Mouse (Mus musculus) embryonic stem cell, embryonic (primary cell): Measurements from ENCODE around the gene Nck2.

Experiments used
- CTCF ChIA-PET, 4 experiments: fragments of 300-600 bp in 2 of 4; fragments of 350-600 bp in 2 of 4; sonication (Branson Sonifier 250); formaldehyde crosslinking; loops; one replicate each; lab custom pipeline; 2022; ENCODE audit warnings: inconsistent platforms in 2 of 4; lab: Charles Lee
- POLR2A ChIA-PET, 4 experiments: fragments of 300-600 bp in 2 of 4; fragments of 350-600 bp in 2 of 4; sonication (Branson Sonifier 250); formaldehyde crosslinking; loops; one replicate each; lab custom pipeline; 2022; ENCODE audit warnings: antibody characterized with exemption in 4 of 4, inconsistent platforms in 1 of 4; lab: Charles Lee

Nck2 gene

DNA sequence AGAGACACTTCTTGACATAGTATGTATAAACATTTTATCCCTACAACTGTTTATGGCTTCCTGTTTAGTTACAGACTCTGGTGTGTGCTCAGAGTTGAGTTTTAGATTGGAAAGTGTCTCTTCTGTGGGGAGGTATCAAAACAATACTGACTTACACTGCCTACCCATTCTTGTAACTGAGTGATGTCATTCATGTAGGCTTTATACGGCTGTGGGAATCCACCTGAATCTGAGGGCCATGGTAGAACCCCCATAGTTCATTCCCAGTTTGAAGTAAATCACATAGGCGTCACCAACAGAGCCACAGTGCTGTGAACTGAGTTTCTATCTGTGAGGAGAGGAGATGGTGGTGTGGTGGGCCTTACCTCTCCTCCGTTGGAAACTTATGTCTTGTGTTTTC, 92.6 kb downstream of the Nck2 start:
- ChIA-PET CTCF (interaction anchor here in 1 of 4 experiments (0.5 kb wide), 1 partner anchor 301 kb away, joined by 5 read pairs; no protein-coding TSS in a partner anchor), POLR2A (no interaction called here)

DNA sequence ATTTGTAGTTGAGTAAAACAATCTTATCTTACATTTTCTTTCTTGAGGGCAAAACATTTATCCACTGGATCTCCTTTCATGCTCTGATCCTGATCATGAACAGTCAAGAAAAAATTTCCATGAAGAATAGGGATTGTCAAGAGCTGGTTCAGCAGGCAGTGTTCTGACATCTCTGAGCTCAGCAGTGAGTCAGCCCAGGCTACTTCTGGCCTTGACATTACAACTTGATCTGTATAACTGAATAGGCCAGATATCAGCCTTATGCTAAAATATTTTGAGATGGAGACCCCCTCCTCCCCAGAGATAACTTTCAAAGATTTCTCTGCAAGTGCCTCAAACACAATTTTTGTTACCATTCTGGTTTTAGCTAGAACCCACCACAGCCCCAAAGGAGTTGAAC, 93.1 kb downstream of the Nck2 start:
- CTCF ChIA-PET = no interaction called here
- POLR2A ChIA-PET = no interaction called here

DNA sequence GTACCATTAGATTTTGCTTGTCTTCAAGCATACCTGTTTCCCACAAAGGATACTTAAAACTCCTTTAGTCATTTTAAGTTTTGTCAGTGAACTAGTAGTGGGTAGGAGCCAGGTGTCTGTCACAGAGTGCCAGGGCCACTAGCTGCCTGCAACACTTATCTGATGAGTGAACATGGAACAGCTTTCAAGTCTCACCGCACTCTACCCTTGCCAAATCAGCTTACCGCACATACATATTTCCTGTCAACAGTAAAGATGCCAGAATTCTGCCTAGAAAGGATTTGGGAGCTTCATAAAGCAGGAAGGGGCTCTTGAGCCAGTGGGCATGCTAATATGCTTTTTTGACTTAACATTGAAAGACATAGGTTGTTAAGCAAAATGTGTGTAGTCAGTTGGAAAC, 94.3 kb downstream of the Nck2 start:
- ChIA-PET POLR2A (no interaction called here), CTCF (no interaction called here)

DNA sequence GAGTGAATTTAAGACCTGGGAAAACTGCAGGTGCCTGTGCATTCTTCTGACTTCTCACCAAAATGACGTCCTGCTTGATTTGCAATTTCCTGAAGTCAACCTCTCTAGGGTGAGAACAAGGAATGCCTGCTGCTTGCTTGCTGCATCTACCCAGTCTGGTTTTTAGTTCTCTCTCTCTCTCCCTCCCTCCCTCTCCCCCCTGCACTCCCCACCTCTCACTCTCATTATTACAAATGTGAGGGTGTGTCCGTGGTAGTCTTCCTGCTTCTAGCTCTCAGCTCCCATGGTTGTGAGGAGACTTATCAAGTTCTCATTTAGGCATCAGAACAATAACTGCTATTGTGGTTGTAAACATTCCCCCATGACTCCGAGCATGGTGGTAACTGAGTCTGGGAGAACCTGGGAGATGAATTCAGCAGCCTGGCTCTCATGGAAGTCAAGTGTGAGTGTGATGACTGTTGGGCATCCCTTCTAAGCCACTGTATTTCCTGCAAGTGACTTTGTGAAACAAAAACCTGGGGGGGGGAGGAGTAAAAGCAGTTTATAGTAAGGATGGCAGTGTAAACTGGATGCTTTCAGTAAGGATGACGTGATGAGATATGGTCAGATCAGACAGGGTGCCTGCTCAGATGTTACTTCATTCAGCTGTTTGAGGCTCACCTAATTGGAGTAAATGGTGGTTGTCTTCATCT, 95.5 kb downstream of the Nck2 start:
- ChIA-PET POLR2A (interaction anchor here in 1 of 4 experiments (3.1 kb wide), 1 partner anchor 14 kb away, joined by 10 read pairs; no protein-coding TSS in a partner anchor), CTCF (no interaction called here)

DNA sequence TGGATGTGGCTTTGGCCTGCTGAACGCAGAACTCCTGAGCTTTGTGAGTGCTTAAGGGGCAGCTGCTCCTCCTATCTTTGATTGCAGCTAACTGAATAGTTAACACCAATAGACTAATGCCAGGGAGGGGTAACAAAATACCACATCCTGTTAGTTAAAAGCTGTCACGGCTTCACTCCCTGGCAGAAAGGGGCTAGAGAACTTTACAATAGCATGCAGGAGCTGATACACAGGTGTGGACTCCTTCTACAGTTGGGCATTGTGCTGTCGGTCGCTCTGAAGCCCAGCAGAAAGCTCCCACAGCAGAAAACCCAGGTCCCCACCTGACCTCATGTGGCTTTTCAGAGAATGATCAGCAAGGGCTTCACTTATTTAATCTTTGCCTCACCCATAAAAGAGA, 98.0 kb downstream of the Nck2 start:
- POLR2A ChIA-PET = interaction anchor here in 1 of 4 experiments (1.3 to 3.1 kb wide), 2 partner anchors 11 to 20 kb away, joined by 3 to 10 read pairs; no protein-coding TSS in a partner anchor
- CTCF ChIA-PET = no interaction called here

DNA sequence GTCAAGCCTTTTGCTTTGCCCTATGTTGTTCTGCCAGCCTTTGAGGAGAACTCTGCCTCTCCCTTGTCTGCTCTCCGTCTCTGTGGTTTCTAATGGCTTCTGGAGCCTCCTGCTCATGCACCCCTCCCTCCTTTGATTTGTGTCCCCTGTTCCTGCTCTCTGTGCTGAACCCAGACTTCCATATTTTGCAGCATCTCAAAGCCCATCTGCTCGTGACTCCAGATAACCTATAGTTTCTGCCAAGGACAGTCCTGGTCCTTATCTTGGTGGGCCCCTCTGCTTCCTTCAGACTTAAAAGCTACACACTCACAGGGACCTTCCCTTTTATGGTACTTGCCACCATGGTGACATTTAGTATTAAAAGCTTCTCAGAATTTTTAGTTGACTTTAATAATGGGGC, 103.3 kb downstream of the Nck2 start:
- CTCF ChIA-PET = interaction anchor here in 1 of 4 experiments (0.6 kb wide), 1 partner anchor 207 kb away, joined by 3 read pairs; no protein-coding TSS in a partner anchor
- POLR2A ChIA-PET = no interaction called here

DNA sequence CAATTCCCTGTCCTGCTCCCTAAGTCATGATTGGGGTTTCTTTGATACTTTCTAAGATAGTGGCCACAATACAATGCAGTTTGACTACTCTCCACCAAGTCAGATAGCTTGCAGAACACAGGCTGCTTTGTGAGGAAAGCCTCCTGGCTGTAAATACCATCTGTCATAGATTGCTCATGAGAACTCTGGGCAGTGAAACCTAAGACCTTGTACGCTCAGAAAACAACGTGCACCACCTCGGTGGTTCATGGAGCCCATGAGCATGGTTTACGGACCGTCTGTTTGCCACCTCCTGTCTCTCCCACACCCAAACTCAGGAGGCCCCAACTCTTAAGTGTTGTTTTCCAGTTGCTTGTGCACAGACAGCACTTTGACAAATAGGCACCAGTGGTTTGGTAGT, 104.4 kb downstream of the Nck2 start:
- ChIA-PET POLR2A (no interaction called here), CTCF (no interaction called here)

DNA sequence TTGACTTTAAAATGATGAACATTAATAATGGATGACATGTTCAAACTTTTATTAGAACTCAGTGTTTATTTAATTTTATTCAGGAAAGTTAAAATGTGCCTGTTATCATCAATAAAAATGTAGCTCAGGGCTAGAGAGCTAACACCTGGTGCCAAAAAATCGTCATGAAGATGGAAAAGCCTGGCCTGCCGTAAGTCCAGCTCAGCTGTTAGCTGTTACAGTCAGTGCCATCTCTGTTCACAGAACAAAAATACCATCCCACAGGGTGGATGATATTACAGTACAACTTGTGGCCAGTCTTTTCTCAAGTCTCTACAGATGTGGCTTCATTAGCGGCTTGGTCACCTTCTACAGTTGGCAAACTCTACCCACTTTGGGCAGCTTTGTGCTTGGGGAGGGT, 106.1 kb downstream of the Nck2 start:
- ChIA-PET POLR2A (interaction anchor here in 2 of 4 experiments (2.0 to 2.7 kb wide), 2 partner anchors 12 to 39 kb away, joined by 4 to 7 read pairs; no protein-coding TSS in a partner anchor), CTCF (no interaction called here)

DNA sequence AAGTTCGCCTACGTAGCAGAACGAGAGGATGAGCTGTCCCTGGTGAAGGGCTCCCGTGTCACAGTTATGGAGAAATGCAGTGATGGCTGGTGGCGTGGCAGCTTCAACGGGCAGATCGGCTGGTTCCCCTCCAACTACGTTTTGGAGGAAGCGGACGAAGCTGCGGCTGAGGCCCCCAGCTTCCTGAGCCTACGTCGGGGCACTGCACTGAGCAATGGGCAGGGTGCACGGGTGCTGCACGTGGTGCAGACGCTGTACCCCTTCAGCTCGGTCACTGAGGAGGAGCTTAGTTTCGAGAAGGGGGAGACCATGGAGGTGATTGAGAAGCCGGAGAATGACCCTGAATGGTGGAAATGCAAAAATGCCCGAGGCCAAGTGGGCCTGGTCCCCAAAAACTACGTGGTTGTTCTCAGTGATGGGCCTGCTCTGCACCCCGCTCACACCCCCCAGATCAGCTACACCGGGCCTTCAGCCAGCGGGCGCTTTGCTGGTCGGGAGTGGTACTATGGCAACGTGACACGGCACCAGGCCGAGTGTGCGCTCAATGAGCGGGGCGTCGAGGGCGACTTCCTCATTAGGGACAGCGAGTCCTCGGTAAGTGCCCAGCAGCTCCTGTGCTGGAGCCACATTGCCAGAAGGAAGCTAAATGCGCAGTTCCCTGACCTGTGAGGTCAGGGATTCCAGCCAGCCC, 109.8 kb downstream of the Nck2 start:
- CTCF ChIA-PET = interaction anchor here in 1 of 4 experiments (0.7 kb wide), 1 partner anchor 185 kb away, joined by 4 read pairs; no protein-coding TSS in a partner anchor
- POLR2A ChIA-PET = interaction anchor here in 1 of 4 experiments (1.1 to 1.8 kb wide), 3 partner anchors 11 to 73 kb away, joined by 3 to 10 read pairs (median 3); no protein-coding TSS in a partner anchor

DNA sequence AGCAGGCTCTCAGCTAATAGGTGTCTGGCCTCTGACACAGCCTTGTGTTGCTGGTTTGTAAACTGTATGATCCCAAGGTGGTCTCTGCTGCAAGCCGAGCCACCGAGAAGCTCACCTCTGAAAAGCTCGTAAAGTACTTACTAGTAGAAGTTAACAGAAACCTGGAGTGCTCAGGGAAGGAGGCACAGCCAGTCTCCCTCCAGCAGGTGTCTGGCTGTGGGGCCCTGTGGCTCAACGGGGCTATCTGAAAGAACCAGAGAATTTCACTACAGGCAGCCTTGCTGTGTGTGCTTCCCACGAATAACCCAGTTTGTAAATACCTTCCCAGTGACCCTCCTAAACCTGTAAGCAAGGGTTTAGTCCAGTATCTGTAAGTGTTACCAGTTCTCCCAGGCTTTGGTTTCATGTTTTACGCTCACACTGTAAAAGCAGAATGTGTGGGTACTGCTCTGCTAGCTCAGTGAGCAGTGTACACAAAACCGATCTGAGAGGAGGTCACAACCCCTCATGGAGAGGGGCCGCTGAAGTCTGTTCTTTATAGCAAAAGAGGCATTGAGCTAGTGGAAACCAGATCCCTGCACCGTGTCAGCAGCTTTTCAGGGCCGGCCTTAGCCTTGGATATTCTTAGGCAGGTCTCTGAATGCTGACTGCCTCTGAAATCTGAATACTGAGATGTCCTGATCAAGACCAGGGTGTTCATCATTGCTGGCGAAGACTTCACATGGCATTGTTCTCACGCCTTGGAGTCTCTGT, 111.0 kb downstream of the Nck2 start:
- POLR2A ChIA-PET = no interaction called here
- CTCF ChIA-PET = no interaction called here

DNA sequence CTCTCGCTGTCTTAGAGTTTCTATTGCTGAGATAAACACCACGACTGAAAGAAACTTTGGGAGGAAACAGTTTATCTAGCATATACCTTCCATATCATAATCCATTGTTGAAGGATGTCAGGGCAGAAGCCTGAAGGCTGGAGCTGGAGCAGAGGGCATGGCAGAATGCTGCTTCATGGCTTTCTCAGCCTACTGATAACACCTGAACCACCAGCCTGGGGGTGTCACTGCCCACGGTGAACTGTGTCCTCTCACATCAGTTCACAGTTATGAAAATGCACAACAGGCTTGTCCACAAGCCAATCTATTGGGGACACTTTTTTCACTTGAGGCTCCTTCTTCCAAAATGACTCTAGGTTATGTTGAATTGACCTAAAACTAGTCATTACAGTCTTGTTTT, 114.0 kb downstream of the Nck2 start:
- ChIA-PET POLR2A (no interaction called here), CTCF (no interaction called here)

DNA sequence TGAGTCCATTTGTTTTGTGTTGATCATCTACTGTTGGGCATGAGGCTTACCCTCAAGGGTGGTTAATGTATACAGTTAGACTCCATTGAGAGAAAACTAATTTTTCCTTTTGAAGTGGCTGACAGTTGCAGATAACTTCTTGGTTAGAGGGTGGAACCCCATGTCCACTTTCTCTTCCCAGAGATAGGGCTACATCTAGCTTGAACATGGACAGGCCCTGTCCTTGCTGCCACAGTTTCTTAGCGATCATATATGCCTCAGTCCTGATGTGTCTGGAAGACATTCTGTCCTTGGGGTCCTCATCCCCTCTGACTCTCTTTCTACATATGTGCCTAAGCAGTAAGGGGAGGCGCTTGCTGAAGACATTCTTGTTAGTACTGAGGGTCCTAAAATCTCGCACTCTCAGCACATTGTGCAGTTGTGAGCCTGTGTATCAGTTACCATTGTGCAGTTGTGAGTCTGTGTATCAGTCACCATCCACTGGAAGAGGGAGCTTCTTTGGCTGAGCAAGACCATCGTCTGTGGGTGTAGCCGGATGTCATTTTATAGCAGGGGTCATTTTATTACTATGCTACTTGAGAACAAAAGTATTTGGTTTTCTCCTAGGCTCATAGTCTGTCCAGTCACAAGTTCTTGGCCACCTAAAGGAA, 114.8 kb downstream of the Nck2 start:
- ChIA-PET POLR2A (no interaction called here), CTCF (no interaction called here)

DNA sequence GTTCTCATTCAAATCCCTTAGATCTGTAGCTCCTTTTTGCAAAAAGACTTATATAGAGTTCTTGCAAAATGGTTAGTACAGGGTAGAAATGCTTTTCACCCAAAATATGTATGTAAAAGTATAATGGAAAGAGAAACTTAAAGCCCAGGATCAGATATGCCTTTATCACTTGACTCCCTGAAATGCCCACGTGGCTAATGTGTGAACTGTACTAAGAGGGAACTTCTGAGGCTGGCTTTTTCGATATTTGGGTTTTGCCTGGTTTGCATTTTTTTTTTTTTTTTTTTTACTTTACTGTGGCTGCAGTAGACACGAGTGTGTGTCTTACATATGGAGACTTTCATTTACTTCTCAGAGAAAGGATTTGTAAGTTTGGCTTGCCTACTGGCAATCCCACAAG, 116.7 kb downstream of the Nck2 start:
- POLR2A ChIA-PET = interaction anchor here in 1 of 4 experiments (0.7 kb wide), 1 partner anchor 485 kb away, joined by 3 read pairs; no protein-coding TSS in a partner anchor
- CTCF ChIA-PET = interaction anchor here in 1 of 4 experiments (0.7 kb wide), 1 partner anchor 32 kb away, joined by 5 read pairs; no protein-coding TSS in a partner anchor

DNA sequence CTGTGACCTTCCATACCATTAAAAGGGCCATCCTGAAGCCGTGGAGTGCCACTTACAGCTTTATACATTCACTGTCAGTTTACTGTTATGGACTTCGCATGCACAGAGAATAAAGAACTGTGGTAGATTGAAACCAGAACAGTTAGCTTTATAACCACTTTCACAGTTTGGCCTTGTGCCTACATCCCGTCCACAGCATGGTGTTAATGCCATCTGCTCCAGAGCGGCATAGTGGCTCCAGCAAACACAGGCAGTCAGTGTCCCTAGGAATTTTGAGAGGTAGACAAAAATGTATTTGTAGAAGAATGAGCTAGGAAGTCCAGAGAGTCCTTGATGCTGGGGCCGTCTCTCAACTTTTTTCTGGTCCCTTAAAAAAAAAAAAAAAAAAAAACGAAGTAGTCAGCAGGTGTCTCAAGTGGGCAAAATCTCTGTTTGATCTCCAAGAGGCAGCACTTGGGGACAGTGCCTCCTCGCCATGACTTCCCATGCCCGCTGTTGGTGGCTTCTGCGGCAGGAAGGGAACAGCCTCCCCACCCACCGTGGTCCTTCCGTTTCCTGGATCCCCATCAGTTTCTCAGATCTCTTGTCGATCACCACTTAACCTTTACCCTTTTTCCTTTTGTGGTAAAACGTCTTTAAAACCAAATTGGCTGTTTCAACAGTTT, 117.8 kb downstream of the Nck2 start:
- ChIA-PET CTCF (interaction anchor here in 1 of 4 experiments (0.6 to 0.7 kb wide), 2 partner anchors 496 to 1661 kb away, joined by 3 to 5 read pairs; no protein-coding TSS in a partner anchor), POLR2A (interaction anchor here in 2 of 4 experiments (0.6 to 1.5 kb wide), 4 partner anchors 10 to 656 kb away, joined by 3 to 7 read pairs (median 4); no protein-coding TSS in a partner anchor)

DNA sequence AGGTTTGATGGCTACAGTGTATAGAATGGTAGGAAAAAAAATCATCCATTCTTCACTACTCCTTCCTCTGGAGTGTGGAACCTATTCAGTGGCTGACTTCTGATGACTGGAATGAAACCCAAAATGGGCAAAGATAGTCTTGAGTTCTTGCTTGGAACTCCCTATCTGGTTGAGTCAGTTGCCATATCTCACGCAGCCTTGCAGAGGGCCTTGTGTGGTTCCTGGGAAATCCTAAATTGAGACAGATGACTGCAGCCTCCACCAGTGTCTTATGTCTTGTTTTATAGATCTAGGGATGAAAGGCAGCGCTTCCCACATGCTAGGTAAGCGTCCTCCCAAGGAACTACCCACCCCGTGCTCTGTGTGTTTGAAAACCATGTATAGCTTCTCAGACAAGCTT, 120.9 kb downstream of the Nck2 start:
- POLR2A ChIA-PET = interaction anchor here in 1 of 4 experiments (1.0 kb wide), 1 partner anchor 12 kb away, joined by 3 read pairs; no protein-coding TSS in a partner anchor
- CTCF ChIA-PET = no interaction called here

DNA sequence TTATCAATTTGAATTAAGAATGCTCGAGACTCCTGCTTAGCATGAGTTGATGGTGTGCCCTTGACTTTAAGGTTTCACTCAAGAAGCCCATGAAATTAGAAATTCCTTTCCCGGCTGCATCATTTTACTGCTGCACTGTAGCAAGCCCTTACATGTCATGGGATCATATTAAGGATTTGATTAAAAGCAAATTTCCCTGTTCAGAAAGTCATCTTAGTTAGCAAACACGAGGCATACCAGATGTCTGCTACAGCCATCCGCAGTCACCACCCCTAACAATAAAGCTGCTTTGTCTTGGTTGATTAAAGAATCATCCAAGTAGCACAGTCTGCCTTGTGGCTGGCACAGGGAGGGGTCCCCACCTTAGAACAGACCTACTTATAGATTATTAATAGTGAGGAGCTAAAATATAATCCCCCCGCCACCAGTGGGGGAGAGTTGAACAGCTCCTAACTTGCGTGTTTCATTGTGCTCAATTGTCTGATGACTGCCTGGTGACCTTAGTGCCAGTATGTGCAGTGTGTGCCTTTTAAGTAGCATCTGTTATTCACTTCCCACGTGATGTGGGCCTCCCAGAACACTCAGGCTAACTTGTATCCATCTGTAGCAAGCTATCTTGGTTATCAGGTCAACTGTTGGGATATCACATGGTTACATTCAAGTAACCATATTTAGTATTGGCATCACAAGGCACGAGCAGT, 122.4 kb downstream of the Nck2 start:
- ChIA-PET POLR2A (interaction anchor here in 1 of 4 experiments (1.7 kb wide), 1 partner anchor 14 kb away, joined by 5 read pairs; no protein-coding TSS in a partner anchor), CTCF (interaction anchor here in 1 of 4 experiments (1.3 kb wide), 1 partner anchor 56 kb away, joined by 5 read pairs; no protein-coding TSS in a partner anchor)

DNA sequence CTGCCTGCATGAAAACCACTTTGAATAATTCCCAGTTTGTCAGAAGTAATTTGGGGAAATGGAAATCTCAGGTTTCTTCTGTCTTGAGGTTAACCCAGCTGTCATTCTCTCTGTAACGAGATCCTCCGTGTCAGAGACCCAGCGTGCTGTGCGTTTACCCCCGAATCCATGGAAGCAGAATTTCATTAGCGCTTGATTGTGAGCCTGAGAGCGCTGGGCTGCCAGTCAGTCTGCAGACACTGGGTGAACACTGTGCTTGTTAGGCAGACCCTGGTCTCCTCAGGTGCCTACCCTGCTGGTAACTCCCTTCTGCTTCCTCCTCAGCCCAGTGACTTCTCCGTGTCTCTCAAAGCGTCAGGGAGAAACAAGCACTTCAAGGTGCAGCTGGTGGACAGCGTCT, 124.4 kb downstream of the Nck2 start:
- CTCF ChIA-PET = no interaction called here
- POLR2A ChIA-PET = no interaction called here
